Mouse (Mus musculus) R1 (cell line): ENCODE data around the gene Fxr2.
A peak's percentile ranks its signal among the peaks of the same experiment; 100 is the strongest.

Experiments used
- DNase-seq: peaks from one replicate; pipeline ENCODE4 v3.0.0-alpha.2; 2018; ENCODE audit warnings: low read depth, low spot score

Gene Fxr2

DNA sequence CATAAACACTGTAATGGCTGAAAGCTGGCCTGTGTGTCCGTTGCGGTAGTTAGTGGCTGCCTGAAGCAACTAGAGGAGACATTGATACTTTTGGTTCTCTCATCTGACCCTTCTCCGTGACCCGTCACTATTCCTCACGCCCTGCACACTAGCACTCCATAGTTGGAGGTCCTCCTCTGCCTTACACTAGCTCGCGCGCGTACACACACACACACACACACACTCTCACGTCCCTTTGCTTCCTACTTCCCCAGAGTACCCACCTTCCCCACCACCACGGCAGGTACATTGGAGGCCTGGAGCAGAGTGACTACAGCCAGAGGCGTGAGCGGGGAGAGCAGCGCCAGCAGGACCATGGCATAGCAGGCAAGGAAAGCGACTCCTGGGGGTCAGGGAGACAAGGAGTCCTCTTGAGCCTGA lies 24.7 kb downstream of the Fxr2 start:
- no peak for DNase-seq

DNA sequence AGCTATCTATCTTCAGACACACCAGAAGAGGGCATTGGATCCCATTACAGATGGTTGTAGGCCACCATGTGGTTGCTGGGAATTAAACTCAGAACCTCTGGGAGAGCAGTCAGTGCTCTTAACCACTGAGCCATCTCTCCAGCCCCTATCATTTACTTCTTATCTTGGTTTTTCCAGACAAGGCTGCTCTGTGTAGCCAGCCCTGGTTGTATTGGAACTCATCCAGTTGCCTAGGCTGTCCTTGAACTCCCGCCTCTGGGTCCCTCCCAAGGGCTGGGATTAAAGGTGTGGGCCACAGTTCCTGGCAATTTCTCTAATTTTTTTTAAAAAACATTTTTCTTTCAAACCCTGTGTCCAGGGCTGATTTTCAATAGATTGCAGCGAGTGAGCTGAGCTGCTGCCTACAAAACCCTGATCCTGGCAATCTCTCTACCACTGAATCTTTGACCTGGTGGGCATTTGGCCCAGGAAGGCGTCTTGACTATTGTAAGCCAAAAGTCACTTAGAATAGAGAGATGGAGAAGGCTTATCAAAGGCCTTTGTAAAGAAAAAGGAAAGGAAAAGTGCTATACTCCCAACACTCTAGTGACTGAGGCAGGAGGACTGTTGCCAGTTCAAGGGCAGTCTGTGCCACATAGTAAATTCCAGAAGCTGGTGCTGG lies 28.6 kb downstream of the Fxr2 start:
- DNase-seq = no peak

DNA sequence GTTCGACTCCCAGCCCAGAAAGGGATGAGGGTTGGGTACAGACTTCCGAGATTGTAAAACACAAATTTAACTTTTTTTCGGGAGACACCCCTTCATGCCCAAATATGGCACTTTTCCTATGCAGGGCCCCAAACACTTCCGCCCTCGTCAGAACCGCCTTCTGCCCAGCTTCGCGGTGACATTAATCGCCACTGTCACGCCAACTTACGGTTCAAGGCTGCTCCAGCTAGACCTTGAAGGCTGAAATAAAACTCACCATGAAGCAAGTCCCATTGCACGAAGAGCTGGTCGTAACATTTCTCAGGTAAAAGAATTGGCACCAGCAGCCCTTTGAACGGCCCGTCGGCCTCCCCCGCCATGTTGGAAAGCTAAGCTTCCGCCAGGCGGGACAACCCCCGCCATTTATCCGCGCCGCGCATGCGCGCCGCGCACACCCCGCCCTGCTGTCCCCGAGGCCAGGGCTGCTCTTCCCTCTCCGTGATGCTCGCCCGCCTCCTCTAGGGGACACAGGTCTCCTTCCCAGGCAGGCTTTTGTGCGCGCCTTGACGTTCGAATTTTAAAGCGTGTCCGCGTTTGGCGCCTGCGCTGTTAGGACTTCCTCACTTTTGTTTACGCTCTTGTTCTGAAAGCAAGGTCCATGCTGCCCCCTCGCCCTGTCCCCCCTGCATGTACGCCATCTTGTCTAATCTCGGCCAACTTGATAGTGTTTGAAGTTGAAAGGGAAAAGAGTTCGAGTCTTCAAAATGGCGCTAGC lies 29.6 kb downstream of the Fxr2 start, which contains the start of gene Mpdu1:
Mpdu1 (minus strand) TSS at position 430 of the 754 bp plus-strand sequence.
- peak; percentile 98 for DNase-seq

DNA sequence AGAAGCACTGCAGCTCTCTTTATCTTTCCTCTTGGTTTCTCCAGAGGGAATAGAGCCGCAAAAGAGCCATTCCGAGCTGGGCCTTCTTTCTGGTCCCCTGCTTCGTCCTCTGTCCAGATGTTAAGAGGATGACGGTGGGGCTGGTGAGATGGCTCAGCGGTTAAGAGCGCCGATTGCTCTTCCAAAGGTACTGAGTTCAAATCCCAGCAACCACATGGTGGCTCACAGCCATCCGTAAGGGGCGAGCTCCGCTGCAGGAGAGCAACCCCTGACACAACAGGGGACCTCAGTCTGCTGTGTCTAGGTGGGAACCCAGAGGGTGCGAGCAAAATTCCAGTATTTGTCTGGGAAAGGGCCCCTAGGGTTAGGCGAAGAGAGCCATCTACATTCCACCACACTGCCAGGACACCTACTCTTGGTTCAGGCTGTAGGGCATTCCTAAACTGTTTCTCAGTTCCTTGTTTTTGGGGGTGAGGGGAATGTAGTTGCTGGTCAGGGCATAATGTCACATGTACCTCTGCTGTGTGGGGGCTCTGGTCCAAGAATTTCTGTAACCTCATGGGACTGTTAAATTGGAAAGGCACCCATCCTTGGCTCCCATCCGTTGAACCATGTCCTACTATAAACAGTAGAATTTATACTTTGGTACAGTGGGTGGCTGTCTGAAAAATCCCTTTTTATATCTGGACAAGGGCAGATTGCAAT lies 30.3 kb downstream of the Fxr2 start:
- no peak for DNase-seq

DNA sequence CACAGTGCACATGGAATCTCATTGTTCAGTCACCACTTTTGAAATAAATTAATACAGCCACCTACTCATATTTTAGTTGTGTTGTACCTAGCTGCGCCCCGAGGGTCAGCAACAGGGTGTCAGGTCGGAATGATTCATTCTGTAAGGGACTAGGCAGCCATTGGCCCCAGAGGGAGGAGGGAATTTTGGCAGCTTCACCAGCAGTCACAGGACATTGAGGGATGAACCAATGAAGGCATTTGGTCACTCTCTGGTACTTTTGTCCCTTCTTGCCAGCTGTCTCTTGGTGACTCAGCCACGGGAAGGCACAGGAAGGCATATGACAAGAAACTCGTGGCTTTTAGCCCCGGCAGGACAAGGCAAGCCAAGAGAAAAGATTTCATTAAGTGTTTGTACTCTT lies 31.0 kb downstream of the Fxr2 start:
- DNase-seq = no peak

DNA sequence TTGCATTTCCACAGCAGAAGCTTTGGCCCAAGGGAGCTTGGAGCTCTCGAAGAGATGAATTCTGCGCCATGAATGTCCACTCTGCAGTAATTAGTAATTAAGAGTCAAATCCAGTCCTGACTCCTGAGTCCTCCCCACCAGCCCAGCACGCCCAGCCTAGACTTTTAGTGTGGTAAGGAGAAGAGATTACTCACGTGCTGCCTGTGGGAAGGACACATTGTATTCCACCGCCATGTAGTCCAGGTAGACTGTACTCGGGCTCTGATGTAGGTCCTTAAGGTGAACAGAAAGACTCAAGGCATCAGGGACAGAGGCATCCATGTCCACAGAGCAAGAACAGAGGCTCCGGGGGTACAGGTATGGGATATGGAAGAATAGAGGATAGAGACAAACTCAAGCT lies 32.1 kb downstream of the Fxr2 start:
- no peak for DNase-seq

DNA sequence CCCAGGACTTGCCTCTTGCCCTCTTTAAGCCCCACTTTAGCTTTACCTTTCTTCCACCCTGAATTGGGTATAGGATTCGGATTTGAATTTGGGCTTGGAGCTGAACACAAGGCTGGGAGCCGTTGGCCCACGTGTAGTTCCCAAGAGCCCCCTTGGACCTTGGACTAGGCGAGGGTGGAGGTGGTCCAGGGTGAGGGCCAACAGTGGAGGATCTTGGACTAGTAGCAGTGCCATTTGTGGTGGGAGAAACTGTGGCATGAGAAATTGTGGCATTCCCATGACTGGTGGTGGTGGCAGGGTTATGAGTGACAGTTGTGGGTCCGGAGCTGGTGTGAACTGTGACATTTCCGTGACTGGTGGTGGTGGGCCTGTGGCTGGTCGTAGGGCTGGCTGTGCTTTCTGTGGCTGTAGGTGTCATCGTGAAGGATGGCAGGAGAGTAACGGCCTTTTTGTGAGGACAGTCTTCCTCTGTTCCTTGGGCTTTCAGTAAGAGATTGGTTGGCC lies 32.7 kb downstream of the Fxr2 start:
- no peak for DNase-seq

DNA sequence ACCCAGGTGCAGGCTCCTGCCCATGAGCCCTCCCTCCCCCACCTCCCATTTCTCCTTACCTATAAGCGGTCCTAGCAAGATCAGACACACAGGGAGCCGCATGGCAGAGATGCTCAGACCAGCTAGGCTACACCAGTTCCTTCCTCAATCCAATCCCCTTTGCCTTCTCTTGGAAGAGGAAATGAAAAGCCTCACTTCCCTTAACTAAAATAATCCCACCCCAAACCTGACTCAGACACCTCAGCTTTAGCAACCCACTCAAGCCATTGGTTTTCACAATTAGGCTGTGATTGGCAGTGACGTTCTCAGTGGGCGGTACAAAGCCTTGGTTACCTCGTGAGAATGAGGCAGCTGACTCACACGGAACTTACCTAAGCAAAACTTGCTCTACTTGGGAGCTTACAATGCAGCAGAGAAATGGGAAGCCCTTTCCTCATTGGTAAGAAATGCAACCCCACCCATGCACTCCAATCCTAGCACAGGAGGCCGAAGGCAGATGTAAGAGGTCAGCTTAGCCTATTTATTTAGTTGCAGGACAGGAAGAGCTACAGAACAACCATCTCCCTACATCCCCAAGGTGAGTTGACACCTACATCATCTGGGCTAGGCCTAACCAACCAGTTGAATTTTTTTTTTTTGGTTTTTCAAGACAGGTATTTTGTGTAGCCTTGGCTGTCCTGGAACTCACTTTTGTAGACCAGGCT lies 33.3 kb downstream of the Fxr2 start, which contains the start of gene Cd68:
Cd68 (minus strand) TSS at position 193 of the 704 bp plus-strand sequence.
- DNase-seq = peak; percentile 98

DNA sequence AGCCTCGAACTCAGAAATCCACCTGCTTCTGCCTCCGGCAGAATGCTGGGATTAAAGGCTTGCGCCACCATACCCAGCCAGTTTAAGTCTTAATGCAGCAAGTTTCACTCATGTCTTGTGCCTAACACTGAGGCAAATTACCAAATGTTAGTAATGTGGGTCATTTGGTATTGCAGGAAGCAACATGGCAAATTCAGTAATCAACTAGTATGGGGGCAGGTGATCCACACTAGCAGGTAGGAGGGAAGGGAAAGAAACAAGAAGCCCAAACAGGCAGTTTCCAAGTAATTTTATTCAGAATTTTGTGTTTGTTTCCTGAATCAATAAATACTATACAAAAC lies 33.8 kb downstream of the Fxr2 start:
- no peak for DNase-seq

DNA sequence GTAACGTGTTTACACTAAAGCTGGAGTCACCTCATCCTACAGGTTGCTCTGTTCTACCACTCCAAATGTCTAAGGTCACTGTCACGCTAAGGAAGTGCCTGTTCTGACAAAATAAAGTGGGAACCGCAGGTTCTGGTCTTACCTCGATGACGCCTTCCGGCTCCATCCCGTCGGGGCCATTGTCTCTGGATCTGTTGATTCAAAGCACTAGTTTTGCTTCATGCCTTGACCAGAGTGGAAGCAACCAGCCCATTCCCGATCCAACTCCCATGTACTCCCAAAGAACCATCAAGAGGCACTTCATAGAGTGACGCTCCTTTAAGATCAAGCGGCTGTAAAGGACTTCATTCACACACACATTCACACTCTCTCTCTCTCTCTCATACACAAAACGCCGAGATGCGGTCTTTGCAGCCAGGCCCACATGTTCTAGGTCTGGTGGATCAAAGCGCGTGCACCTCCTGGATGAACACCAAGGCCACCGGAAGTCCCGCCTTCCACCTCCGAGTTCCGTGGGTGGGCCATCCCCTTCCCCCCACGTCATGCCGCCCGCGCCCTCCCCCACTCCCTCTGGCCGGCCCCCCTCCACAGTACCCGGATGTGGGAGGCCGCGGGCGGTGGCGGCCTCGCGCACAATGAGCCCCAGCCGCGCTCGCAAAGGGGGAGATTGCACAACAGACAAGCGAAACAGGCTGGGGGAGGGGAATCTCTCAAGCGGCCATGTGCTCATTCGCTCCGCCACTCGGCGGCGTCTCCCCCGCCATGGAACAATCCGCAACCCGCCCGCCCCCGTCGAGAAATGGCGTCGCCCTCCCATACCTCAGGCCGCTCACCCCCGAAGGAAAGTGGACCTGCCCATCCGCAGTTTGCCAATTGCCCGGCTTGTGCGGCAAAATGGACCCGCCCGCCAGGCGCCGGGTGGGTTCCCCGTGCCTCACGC lies 38.3 kb downstream of the Fxr2 start:
- peak; percentile 96 for DNase-seq

DNA sequence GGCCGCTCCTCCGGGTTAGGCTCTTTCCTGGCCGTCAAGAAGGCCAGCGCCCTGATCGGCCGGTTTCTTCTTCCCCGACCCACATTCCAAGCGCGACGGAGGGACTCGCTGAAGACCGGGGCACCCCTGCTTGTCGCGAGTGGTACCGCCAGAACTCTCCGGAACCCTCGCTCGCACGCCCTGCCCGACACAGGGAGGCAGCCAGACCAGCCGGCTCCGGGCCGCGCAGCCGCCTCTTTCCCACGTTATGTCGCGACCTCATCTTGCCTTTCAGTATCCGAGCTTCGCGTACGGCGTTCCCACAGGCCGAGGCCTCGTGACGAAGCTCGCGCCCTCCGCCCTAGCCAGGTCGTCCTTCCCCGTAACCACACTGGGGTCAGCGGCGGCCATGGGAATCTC lies 38.9 kb downstream of the Fxr2 start:
- peak; percentile 61 for DNase-seq

DNA sequence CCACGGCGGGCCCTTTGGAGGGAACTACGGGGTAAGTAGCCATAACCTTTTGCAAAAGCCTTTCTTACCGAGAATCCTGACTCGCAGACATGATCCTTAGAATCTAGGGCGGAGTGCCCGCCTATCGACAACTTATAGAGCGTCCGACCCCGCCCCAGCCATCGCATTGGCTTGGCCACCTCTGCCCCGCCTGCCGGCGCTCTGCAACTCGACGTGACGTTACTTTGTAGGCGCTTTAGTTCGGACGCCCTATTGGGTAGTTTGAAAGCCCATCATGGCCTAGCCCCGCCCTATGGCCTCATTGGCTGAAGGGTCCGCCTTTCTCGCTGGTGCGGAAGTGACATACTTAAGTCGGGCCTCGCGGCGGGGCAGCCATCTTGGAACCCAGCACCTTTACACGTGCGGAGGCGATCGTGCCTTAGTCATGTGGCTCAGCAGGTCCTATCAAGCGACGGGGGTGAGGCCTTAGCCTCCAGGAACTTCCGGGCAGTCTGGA lies 39.5 kb downstream of the Fxr2 start, which contains the start of gene Eif4a1:
Eif4a1 (minus strand) TSS at position 213 of the 496 bp plus-strand sequence.
- peak; percentile 100 for DNase-seq

DNA sequence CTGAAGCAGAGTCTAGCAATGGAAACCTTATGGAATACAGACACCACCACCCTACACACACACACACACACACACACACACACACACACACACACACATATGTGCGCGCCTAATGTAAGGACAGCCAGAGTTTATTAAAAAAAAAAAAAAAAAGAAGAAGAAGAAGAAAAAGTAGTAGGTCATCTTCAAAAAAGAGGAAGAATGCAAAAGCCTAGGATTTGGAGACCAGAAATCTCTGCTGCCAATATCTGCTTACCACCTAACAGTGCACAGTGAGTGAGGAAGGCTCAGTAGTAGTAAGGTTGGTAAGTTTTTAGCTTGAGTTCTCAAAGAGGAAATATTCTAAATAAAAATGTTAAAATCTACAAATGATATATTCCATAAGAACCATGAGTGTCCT lies 46.4 kb downstream of the Fxr2 start:
- no peak for DNase-seq

DNA sequence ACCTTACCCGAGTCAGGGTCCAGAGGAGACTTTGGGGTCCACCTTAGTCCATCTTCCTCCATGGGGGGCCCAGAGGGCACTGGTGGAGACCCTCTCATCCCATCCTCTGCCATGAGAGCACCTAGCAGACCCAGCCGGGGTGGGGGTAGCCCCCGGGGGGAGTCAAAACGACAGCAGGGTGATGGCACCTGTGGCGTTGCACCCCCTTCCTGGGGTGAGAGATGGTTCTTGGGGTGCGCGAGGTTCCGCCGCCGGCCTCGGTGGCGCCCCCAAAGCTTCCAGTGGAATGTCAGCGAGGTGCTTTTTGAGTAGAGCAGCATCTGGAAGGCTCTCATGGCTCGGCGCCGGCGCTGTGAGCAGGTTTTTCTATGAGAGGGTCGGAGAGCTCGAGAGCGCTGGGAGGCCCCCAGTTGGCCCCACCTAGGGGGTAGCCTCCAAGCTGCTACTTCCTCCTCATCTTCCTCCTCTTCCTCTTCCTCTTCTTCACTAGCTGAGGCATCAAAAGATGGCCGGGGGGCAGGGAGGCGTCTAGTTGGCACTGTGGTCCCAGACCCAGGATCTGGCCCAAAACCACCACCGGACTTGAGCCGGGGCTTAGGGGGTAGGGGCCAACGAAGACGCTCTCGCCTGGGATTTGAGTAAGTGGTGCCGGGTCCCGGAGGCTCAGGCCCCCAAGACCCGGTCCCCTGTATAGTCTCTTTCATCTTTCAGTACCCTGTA lies 47.5 kb downstream of the Fxr2 start:
- no peak for DNase-seq

DNA sequence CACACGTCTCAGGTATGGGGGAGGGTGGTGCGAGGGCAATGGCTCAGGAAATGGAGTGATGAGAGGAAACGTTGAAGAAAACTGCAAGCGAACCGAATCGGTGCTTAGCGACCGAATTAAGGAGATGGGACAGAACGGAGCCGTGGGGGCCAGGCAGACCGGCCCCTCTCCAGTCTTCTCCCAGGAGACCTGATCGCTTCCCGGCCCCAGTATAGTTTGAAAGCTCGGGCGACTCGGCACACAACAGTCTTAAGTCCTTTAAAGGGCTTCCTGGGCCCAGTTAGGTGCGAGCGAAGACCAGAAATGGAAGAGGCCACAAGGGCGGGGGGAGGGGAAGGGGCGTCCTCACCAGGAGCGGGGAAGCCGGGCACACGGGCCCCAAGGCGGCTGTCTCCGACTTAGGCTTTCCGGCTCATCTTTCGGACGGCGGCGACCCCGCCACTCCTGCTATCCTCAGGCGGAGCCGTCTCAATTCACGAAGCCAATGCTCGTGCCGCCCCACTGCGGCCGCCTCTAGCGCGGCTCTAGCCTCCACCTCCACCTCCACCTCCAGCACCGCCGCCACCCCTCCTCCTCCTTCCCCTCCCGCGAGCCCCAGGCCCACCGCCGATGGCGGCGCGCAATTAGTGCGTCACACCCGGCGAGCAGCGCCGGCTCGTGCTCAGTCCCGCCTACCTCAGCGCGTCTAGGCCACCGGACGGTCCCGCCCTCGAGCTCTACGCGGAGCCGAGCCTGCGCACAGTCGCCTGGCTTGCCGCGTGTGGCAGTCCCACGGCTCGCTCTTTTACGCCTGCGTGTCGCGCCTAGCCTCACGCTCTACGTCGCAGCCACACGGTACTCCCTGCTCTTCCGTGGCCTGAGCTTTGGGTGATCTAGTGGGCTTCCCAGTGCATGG lies 48.8 kb downstream of the Fxr2 start, which contains the start of gene Senp3:
Senp3 (minus strand) TSS at position 771 of the 895 bp plus-strand sequence.
- peak; percentile 97 for DNase-seq

DNA sequence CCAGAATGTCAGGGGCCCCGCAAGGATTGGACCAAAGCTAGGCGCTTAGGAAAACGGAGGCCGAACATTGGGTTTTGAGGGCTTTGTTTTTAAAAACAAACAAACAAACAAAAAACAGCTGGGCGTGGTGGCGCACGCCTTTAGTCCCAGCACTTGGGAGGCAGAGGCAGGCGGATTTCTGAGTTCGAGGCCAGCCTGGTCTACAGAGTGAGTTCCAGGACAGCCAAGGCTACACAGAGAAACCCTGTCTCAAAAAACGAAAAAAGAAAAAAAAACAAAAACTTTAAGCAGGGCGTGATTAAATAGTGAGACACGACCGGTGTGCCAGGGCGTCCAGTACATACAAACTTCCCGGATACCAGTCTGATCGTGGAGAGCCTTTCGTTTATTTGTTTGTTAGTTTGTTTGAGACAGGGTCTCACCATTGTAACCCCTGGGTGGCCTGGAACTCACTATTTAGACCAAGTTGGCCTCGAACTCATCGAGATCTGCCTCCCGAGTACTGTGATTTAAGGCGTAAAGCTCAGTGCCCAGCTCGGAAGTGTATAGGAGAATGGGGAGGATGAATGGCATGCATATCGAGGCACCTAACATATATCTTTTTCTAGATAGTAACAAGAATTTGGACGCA lies 49.5 kb downstream of the Fxr2 start:
- no peak for DNase-seq

DNA sequence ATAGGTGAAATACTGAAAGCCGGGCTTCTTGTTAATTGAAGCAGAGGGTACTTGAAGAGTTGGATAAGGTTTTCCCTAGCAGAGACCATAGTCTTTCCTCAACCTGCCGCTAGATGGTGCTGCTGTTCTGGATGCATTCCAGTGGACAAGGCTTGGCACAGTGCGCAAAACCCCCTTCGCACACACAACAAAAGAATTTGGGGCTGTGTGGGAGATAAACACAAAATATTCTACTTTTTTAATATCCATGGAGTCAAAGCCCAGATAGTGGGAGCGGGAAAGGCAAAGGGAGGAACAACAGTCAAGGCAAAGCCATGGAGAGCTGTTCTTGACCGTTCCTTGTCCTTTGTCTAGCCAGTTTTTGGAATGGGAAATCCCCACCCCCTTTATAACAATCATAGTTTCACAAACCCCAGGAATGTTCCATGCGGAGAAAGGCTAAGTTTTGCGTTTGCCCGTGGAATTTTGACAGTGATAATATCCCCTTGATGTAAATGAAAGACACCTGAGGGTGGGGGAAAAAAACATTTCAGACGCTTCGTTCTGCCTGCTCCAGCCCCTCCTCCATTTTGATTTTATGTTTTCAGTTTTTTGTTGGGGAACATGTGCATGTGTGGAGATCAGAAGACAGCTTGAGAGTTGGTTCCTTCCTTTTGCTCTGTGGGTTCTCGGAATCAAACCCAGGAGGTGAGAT lies 50.2 kb downstream of the Fxr2 start:
- DNase-seq = peak; percentile 95
